Mouse (Mus musculus) ES-E14 (cell line): Measurements from ENCODE around the gene Esyt3. TPM values are rescaled to one million over a fixed set of nuclear protein-coding genes. Genes with fewer than 3 reads are reported as not detected.

Experiments
- DNase-seq: peaks from one replicate; pipeline ENCODE4 v3.0.0-alpha.2; 2013; ENCODE audit warnings: low read depth, low spot score
- H3K27ac ChIP-seq: 2 replicates; pipeline ENCODE4 v1.5.1; 2012; ENCODE audit warnings: low read depth, mild to moderate bottlenecking, low read length, moderate library complexity, mixed read lengths; ENCODE audit not compliant: poor library complexity, insufficient read depth, severe bottlenecking
- H3K36me3 ChIP-seq: 2 replicates; pipeline ENCODE4 v1.6.1; 2012; ENCODE audit warnings: mild to moderate bottlenecking, low read length, moderate library complexity, mixed read lengths; ENCODE audit not compliant: control insufficient read depth, poor library complexity, insufficient read depth, severe bottlenecking
- H3K4me1 ChIP-seq, 2 experiments: fragments of 150-350 bp in 1 of 2; sonication (generic) in 1 of 2; 2 replicates each; pipeline ENCODE4 v1.6.1; 2012; ENCODE audit warnings: low read length in 2 of 2, mild to moderate bottlenecking in 1 of 2, mixed read lengths in 1 of 2; ENCODE audit not compliant: control insufficient read depth in 2 of 2, insufficient read depth in 2 of 2, poor library complexity in 1 of 2
- H3K4me3 ChIP-seq, 2 experiments: fragments of 150-350 bp in 1 of 2; sonication (generic) in 1 of 2; 2 replicates each; pipeline ENCODE4 v1.5.1; 2012; ENCODE audit warnings: low read length in 2 of 2, low read depth in 1 of 2, mild to moderate bottlenecking in 1 of 2, mixed read lengths in 1 of 2; ENCODE audit not compliant: insufficient read depth in 1 of 2, poor library complexity in 1 of 2, severe bottlenecking in 1 of 2
- H3K9ac ChIP-seq: 2 replicates; pipeline ENCODE4 v1.6.1; 2012; ENCODE audit warnings: low read depth, mild to moderate bottlenecking, low read length, mixed read lengths; ENCODE audit not compliant: poor library complexity, insufficient read depth, severe bottlenecking
- H3K9me3 ChIP-seq: fragments of 150-350 bp; sonication (generic); 2 replicates; pipeline ENCODE4 v1.6.1; 2012; ENCODE audit warnings: low read depth, mild to moderate bottlenecking, low read length; ENCODE audit not compliant: control insufficient read depth, insufficient read depth
- CHD2 ChIP-seq: IDR thresholded peaks from 2 replicates; pipeline ENCODE4 v1.6.1; 2014; ENCODE audit warnings: mild to moderate bottlenecking, low read depth, low read length, inconsistent platforms
- HCFC1 ChIP-seq: IDR thresholded peaks from 2 replicates; pipeline ENCODE4 v1.6.1; 2012; ENCODE audit warnings: low read length, inconsistent platforms, borderline replicate concordance; ENCODE audit not compliant: insufficient read depth
- MAFK ChIP-seq: IDR thresholded peaks from 2 replicates; pipeline ENCODE4 v1.6.1; 2014; ENCODE audit warnings: mild to moderate bottlenecking, low read depth, low read length, inconsistent platforms; ENCODE audit not compliant: insufficient read depth
- ZC3H11A ChIP-seq: IDR thresholded peaks from 2 replicates; pipeline ENCODE4 v1.6.1; 2012; ENCODE audit warnings: low read depth, mild to moderate bottlenecking, inconsistent platforms, low read length, borderline replicate concordance
- ZNF384 ChIP-seq: IDR thresholded peaks from 2 replicates; pipeline ENCODE4 v1.6.1; 2012; ENCODE audit warnings: low read depth, low read length, inconsistent platforms
- in situ Hi-C, 2 experiments: fragments of 600-800 bp; cut with MboI; formaldehyde crosslinking; loops; one replicate each; pipeline ENCODE4 v1.15.1; 2025; ENCODE audit warnings: low sequenced_read_pairs in 2 of 2, inconsistent platforms in 1 of 2; ENCODE audit not compliant: unreplicated experiment in 2 of 2
- total RNA-seq: library from RNA; depleted of rRNA; stranded (reverse); fragments of 300-350 nt; gene quantifications from 2 replicates; pipeline ENCODE4 v1.2.3, GENCODE M21; 2012

The Esyt3 gene
- total RNA-seq, 1 experiment: 7.8 TPM

DNA sequence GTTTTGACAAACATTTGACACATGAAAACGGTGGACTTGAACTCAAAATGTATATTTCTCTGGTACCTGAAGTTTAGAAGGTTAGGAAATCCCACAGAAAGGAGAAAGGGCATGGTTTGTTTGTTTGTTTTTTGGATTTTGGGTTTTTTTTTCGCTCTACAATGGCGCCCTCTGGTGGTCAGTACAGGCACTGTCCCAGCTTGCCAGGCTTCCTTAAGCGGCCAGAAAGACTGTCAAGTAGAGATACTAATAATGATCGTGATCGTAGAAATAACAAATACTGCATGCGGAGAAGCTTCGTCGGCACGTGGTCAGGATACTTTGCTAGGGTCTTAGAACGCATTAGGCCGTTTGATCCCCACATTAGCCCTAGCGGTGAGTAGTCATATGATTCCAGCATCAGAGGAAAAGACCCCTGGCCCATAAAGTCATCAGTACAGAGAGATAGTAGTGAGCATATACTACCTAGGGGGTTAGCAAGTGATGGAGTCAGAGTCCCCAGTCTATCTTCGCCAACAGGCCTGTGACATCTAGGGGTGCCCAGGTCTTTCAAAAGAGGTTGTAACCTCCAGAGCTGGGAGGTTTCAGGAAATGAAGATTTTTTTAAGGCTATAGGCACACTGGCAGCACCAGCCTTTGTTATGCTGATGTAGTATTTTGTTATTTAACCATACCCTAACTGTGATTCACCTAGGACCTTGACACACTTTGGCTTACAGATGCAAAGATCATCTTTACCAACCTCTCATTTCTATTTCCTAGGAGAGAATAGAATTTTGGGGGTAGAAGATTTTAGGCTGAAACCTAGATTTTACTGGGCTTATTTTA lies 18.4 kb upstream of the Esyt3 start:
- H3K9ac ChIP-seq: no peak overlapping the region
- H3K36me3 ChIP-seq: no peaks in the 10 kb centered on the region; the same call in 1 of the 2 replicates
- peak; percentile 54 for DNase-seq
- TF ChIP-seq ZNF384 (peak; percentile 76), CHD2 (no peak), HCFC1 (no peak), MAFK (no peak), ZC3H11A (peak; percentile 84; the same call in 1 of the 2 replicates)
- in situ Hi-C loops: no loop called here
- no peak overlapping the region for H3K27ac ChIP-seq
- peaks cover 3 to 19% of the 10 kb centered on the region in 2 experiments; a peak in 3 of 4 replicates for H3K4me1 ChIP-seq
- no peaks in the 10 kb centered on the region for H3K9me3 ChIP-seq
- H3K4me3 ChIP-seq: no peak overlapping the region

DNA sequence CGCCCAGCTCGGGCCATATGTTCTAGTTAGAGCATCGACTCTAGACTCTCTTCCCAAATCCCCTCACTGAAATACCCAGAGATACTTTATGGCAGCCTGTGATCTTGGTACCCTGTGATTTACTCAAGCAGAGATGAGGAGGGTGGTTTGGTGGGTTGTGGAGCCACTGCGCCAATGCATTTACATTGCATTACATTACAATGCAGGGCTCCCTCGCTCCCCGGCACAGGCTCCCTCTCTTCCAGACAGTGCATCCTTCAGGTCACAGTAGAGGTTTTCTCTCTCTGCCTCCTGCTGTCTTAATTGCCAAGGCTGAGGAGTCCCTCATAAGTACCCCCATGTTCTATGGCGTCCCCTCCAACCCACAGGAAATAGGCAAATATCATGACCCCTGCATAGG lies 10.1 kb upstream of the Esyt3 start:
- Histone ChIP-seq H3K9me3 (no peaks in the 10 kb centered on the region), H3K36me3 (no peaks in the 10 kb centered on the region), H3K9ac (no peak overlapping the region), H3K4me1 (peaks cover 3 to 10% of the 10 kb centered on the region in 2 experiments; a peak in 1 of 4 replicates), H3K4me3 (no peak overlapping the region), H3K27ac (no peak overlapping the region)
- in situ Hi-C loops: no loop called here
- TF ChIP-seq MAFK (no peak), CHD2 (no peak), HCFC1 (no peak), ZNF384 (no peak), ZC3H11A (no peak)
- DNase-seq: peak; percentile 35

DNA sequence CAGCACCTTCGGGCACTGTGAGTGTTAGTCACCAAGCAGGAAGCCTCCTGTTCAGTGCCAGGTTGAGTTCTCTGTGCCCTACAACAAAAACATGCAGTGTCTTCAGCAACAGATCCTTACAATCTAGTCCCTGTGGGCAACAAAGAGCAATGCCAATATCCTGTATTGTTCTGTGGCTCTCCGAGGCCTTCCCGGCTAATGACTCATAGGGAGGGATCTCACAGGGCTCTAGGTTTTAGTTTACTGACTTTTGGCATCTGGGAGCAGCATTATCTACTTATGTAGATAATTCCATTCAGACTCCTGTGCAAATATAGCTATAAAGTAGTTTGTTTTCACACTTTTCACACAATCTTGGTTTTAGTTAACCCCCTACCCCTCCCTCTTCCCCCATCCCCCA lies 7.5 kb upstream of the Esyt3 start:
- DNase-seq: no peak
- Histone ChIP-seq H3K27ac (no peak overlapping the region), H3K9ac (no peak overlapping the region), H3K4me3 (no peak overlapping the region), H3K4me1 (peaks cover 3 to 10% of the 10 kb centered on the region in 2 experiments; a peak in 1 of 4 replicates), H3K9me3 (no peaks in the 10 kb centered on the region), H3K36me3 (no peaks in the 10 kb centered on the region)
- in situ Hi-C loops: no loop called here
- TF ChIP-seq ZNF384: no peak
- no peak for TF ChIP-seq MAFK
- no peak for TF ChIP-seq CHD2
- TF ChIP-seq HCFC1: no peak
- TF ChIP-seq ZC3H11A: no peak

DNA sequence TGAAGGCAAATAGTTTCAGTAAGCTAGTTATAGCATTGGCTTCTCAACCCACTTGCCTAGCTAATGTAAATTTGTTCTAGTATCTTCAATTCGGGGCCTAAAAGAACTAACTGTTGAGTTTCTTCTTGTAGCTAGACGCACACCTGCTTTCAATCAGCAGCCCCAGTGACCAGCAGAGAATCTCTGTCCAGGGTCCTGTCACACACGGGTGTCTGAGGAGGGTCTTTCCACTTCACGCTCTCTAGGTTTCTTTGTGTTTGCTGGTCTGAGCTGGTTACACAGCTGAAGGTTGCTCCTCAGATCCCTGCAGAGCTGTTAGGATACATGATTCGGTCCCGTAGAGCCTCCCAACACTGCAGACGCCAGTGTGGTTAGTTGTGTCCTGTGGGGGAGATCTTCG lies 4.7 kb upstream of the Esyt3 start:
- no peak for DNase-seq
- TF ChIP-seq HCFC1: no peak
- no peak for TF ChIP-seq ZC3H11A
- TF ChIP-seq MAFK: no peak
- no peak for TF ChIP-seq ZNF384
- no peak for TF ChIP-seq CHD2
- in situ Hi-C loops: no loop called here
- no peaks in the 10 kb centered on the region for H3K9me3 ChIP-seq
- no peak overlapping the region for H3K27ac ChIP-seq
- no peak overlapping the region for H3K9ac ChIP-seq
- no peaks in the 10 kb centered on the region for H3K36me3 ChIP-seq
- peaks cover 0 to 7% of the 10 kb centered on the region in 2 experiments; a peak in 1 of 4 replicates for H3K4me1 ChIP-seq
- no peak overlapping the region for H3K4me3 ChIP-seq

DNA sequence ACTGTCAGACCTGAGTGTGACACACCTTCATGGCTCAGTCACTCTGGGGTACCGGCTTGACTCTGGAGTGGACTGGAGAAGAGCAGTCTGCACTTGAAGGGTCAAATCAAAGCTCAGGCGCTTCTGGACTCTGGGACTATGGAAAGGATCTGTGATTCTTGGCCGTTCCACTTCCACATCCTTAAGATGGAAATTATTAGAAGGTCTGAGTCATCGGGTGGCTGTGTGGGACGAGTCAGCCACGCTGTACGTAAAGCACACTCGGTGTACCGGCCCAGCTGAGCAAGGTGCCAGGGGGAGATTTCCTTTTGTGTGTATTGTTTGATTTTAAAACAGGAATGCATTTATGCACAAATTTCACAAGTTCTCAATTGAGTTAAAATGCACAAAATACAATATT lies 3.6 kb upstream of the Esyt3 start:
- H3K9ac ChIP-seq: no peak overlapping the region
- H3K27ac ChIP-seq: no peak overlapping the region
- no peak for DNase-seq
- H3K36me3 ChIP-seq: no peaks in the 10 kb centered on the region
- no peak overlapping the region for H3K4me3 ChIP-seq
- in situ Hi-C loops: no loop called here
- TF ChIP-seq MAFK: no peak
- TF ChIP-seq ZNF384: no peak
- TF ChIP-seq CHD2: no peak
- TF ChIP-seq HCFC1: no peak
- TF ChIP-seq ZC3H11A: no peak
- H3K4me1 ChIP-seq: peaks cover 0 to 7% of the 10 kb centered on the region in 2 experiments; a peak in 1 of 4 replicates
- H3K9me3 ChIP-seq: no peaks in the 10 kb centered on the region
